Mouse (Mus musculus) adrenal gland, postnatal 36 days (tissue): ENCODE results near the gene Naxe. TPM values are rescaled to one million over a fixed set of nuclear protein-coding genes. Genes with fewer than 3 reads are reported as not detected.

ENCODE experiments used
- DNase-seq, 2 experiments: peaks; one replicate each; pipeline ENCODE4 v3.0.0; 2021; ENCODE audit warnings: mixed read lengths in 1 of 2
- long read RNA-seq, 2 experiments: library from polyadenylated mRNA; stranded (forward); transcript quantifications; one replicate each; pipeline ENCODE4 v2.0.0; 2021; ENCODE audit warnings: borderline sequencing depth in 2 of 2
- total RNA-seq, 2 experiments: library from RNA; stranded (reverse); gene quantifications; 2 replicates each; pipeline ENCODE4 v1.2.3; 2021

Naxe gene
- total RNA-seq: 100 to 1,000 TPM; 127 to 140 TPM
- long read RNA-seq, experiment 1, transcript Naxe-201 (6 exons, 908 nt): major isoform, 160 of 183 reads
- long read RNA-seq, experiment 1, partial matches to known transcripts: 12 of 183 reads
- long read RNA-seq, experiment 1, other reads (novel, unspliced or antisense): 11 of 183 reads
- long read RNA-seq, experiment 2, transcript Naxe-201 (6 exons, 908 nt): major isoform, 58 of 73 reads
- long read RNA-seq, experiment 2, partial matches to known transcripts: 7 of 73 reads
- long read RNA-seq, experiment 2, other reads (novel, unspliced or antisense): 8 of 73 reads

GRCm38 (mm10) chr3:88057902-88058696, at the start of gene Naxe:
Naxe (minus strand) TSS chr3:88058495.
- DNase-seq: peak; percentile 91 to 94

- DNase-seq: no peak
Observed at GRCm38 (mm10) chr3:88106126-88106525, 47.8 kb upstream of the Naxe start.

GRCm38 (mm10) chr3:88102611-88103010, 44.3 kb upstream of the Naxe start:
- peak in 1 of 2 experiments; percentile 32 for DNase-seq

GRCm38 (mm10) chr3:88102196-88102595, 43.9 kb upstream of the Naxe start:
- DNase-seq: no peak

- DNase-seq: peak in 1 of 2 experiments; percentile 51
Observed at GRCm38 (mm10) chr3:88101736-88102135, 43.4 kb upstream of the Naxe start.

GRCm38 (mm10) chr3:88100251-88100650, 42.0 kb upstream of the Naxe start:
- no peak for DNase-seq

GRCm38 (mm10) chr3:88097666-88098065, 39.4 kb upstream of the Naxe start:
- no peak for DNase-seq

- no peak for DNase-seq
Observed at GRCm38 (mm10) chr3:88094126-88094525, 35.8 kb upstream of the Naxe start.

GRCm38 (mm10) chr3:88090616-88091015, 32.3 kb upstream of the Naxe start:
- DNase-seq: no peak

- no peak for DNase-seq
Observed at GRCm38 (mm10) chr3:88090106-88090505, 31.8 kb upstream of the Naxe start.

GRCm38 (mm10) chr3:88087688-88088087, 29.4 kb upstream of the Naxe start:
- DNase-seq: peak; percentile 34 to 43

GRCm38 (mm10) chr3:88085459-88085858, 27.2 kb upstream of the Naxe start:
- DNase-seq: no peak

- no peak for DNase-seq
Observed at GRCm38 (mm10) chr3:88084001-88084400, 25.7 kb upstream of the Naxe start.

GRCm38 (mm10) chr3:88082663-88083062, 24.4 kb upstream of the Naxe start:
- no peak for DNase-seq

GRCm38 (mm10) chr3:88082224-88082618, 23.9 kb upstream of the Naxe start:
- no peak for DNase-seq

- DNase-seq: peak; percentile 92 to 94
Observed at GRCm38 (mm10) chr3:88081345-88082223, 23.3 kb upstream of the Naxe start, which contains the start of gene Iqgap3. Iqgap3 (plus strand) TSS chr3:88081971.

- no peak for DNase-seq
Observed at GRCm38 (mm10) chr3:88078204-88078603, 19.9 kb upstream of the Naxe start, which contains the start of gene Ttc24. Ttc24 (minus strand) TSS chr3:88078304.

GRCm38 (mm10) chr3:88077441-88077840, 19.1 kb upstream of the Naxe start:
- no peak for DNase-seq

GRCm38 (mm10) chr3:88074766-88075165, 16.5 kb upstream of the Naxe start:
- no peak for DNase-seq

GRCm38 (mm10) chr3:88074351-88074750, 16.1 kb upstream of the Naxe start:
- DNase-seq: no peak

- DNase-seq: no peak
Observed at GRCm38 (mm10) chr3:88073631-88074030, 15.3 kb upstream of the Naxe start.

- DNase-seq: peak; percentile 87
Observed at GRCm38 (mm10) chr3:88071783-88072182, 13.5 kb upstream of the Naxe start.
